In genomic region chr13:58756125-58756524, GRCm38 (mm10) we compare ENCODE assay signal across 23 mouse cellular contexts. TPM values are rescaled to one million over a fixed set of nuclear protein-coding genes. Genes with fewer than 3 reads are reported as not detected.
DNase-seq lines count a peak whose midpoint lies in the region; ATAC-seq and TF ChIP-seq lines count a peak whose summit lies in the region.
"Had no signal": no experiment of that assay in that cellular context is flagged by ENCODE, and none has a peak within 500 bp of the region (broad histone marks: within the 10 kb centered on the region; RNA-seq: fewer than 3 reads in every experiment).

No protein-coding gene starts in this region.

- H3K4me1 ChIP-seq in kidney, adult 2 months (ENCODE audit: control insufficient read depth, insufficient read depth, low read length): peaks cover 4% of the 10 kb centered on the region; the same call in 1 of the 2 replicates
- peaks cover 8% of the 10 kb centered on the region; the same call in 1 of the 2 replicates for H3K4me1 ChIP-seq in liver, adult 2 months (ENCODE audit: control insufficient read depth, insufficient read depth, low read length)
- H3K4me1 ChIP-seq in liver, embryonic 11.5 days (replicated peaks; ENCODE audit: control insufficient read depth, insufficient read depth, low read length): no peaks in the 10 kb centered on the region
- 0 out of 2 replicates have a peak, but pooled peaks cover 3% of the 10 kb centered on the region for H3K4me1 ChIP-seq in liver, postnatal 0 days (ENCODE audit: insufficient read depth)
- H3K4me1 ChIP-seq: heart, embryonic 10.5 days; hindbrain, embryonic 12.5 days had no signal

- ATAC-seq in liver, embryonic 11.5 days (replicated peaks; ENCODE audit: low FRiP score): no peak
- peak; percentile 89 for ATAC-seq in liver, postnatal 0 days
- ATAC-seq: forebrain, embryonic 16.5 days had no signal

- intact Hi-C loops in left cerebral cortex, postnatal 36 days (cut with DNase I): no loop called here

- no peaks in the 10 kb centered on the region for H3K9me3 ChIP-seq in liver, embryonic 11.5 days (ENCODE audit: control insufficient read depth, low read length)
- H3K9me3 ChIP-seq in liver, postnatal 0 days (ENCODE audit: low read length): no peaks in the 10 kb centered on the region
- H3K9me3 ChIP-seq: embryonic facial prominence, embryonic 15.5 days; heart, embryonic 10.5 days; hindbrain, embryonic 12.5 days had no signal

- no peaks in the 10 kb centered on the region for H3K79me2 ChIP-seq in liver, adult 2 months (ENCODE audit: control insufficient read depth, insufficient read depth, low read length)

- WGBS in kidney, adult 2 months: 43% methylated on average over 6 of the region's 6 CpGs
- 16% methylated on average over 6 of the region's 6 CpGs for WGBS in liver, adult 2 months
- 60% methylated on average over 6 of the region's 6 CpGs for WGBS in liver, embryonic 11.5 days
- 46% methylated on average over 6 of the region's 6 CpGs for WGBS in liver, postnatal 0 days (ENCODE audit: insufficient replicate concordance)

- H3K27ac ChIP-seq in kidney, adult 2 months (ENCODE audit: insufficient read depth, low read depth, low read length): no peak overlapping the region
- H3K27ac ChIP-seq in liver, adult 2 months (replicated peaks; ENCODE audit: insufficient read depth, low read depth, low read length): peak overlapping the region; percentile 10; the same call in 1 of the 2 replicates
- H3K27ac ChIP-seq in liver, embryonic 11.5 days (ENCODE audit: low read depth, low read length): no peak overlapping the region
- peak overlapping the region; percentile 71 for H3K27ac ChIP-seq in liver, postnatal 0 days (ENCODE audit: low read depth)
- H3K27ac ChIP-seq: embryonic facial prominence, embryonic 15.5 days; heart, embryonic 10.5 days; hindbrain, embryonic 12.5 days had no signal

- TF ChIP-seq CTCF in kidney, adult 2 months (conservative IDR thresholded peaks at IDR 0.05; ENCODE audit: insufficient read depth, insufficient read length, low read depth, low read length): no peak
- TF ChIP-seq CTCF in liver, adult 2 months (IDR thresholded peaks at IDR 0.05; ENCODE audit: low read depth, low read length): no peak
- TF ChIP-seq CTCF in liver, postnatal 0 days (IDR thresholded peaks at IDR 0.05; ENCODE audit: low read depth): no peak

- no peaks in the 10 kb centered on the region for H3K36me3 ChIP-seq in kidney, adult 2 months (ENCODE audit: control insufficient read depth, insufficient read depth, low read length)
- H3K36me3 ChIP-seq in liver, adult 2 months (ENCODE audit: control insufficient read depth, insufficient read depth, low read length): no peaks in the 10 kb centered on the region
- H3K36me3 ChIP-seq in liver, embryonic 11.5 days (ENCODE audit: control insufficient read depth, insufficient read depth, low read length): no peaks in the 10 kb centered on the region
- H3K36me3 ChIP-seq in liver, postnatal 0 days (replicated peaks; ENCODE audit: insufficient read depth, low read length): no peaks in the 10 kb centered on the region
- H3K36me3 ChIP-seq: embryonic facial prominence, embryonic 15.5 days; heart, embryonic 10.5 days; hindbrain, embryonic 12.5 days had no signal

- H3K4me3 ChIP-seq in kidney, adult 2 months (ENCODE audit: insufficient read depth, low read depth, low read length): no peak overlapping the region
- no peak overlapping the region for H3K4me3 ChIP-seq in liver, adult 2 months (ENCODE audit: insufficient read depth, low read depth, low read length)
- H3K4me3 ChIP-seq in liver, embryonic 11.5 days (ENCODE audit: low read depth, low read length): no peak overlapping the region
- H3K4me3 ChIP-seq in liver, postnatal 0 days (ENCODE audit: low read depth, low read length): no peak overlapping the region
- H3K4me3 ChIP-seq: embryonic facial prominence, embryonic 15.5 days; erythroblast, embryonic 14.5 days; heart, embryonic 10.5 days; hindbrain, embryonic 12.5 days had no signal

- H3K9ac ChIP-seq in liver, adult 2 months (ENCODE audit: low read depth, low read length): no peak overlapping the region
- H3K9ac ChIP-seq in liver, embryonic 11.5 days (ENCODE audit: low read depth, low read length): no peak overlapping the region
- no peak overlapping the region for H3K9ac ChIP-seq in liver, postnatal 0 days (replicated peaks)
- H3K9ac ChIP-seq: embryonic facial prominence, embryonic 15.5 days; hindbrain, embryonic 12.5 days had no signal

- TF ChIP-seq EP300 in liver, postnatal 0 days (IDR thresholded peaks at IDR 0.05; ENCODE audit: low read depth): no peak

- TF ChIP-seq POLR2A in kidney, adult 2 months (IDR thresholded peaks at IDR 0.05; ENCODE audit: low read depth, low read length): no peak
- no peak for TF ChIP-seq POLR2A in liver, adult 2 months (IDR thresholded peaks at IDR 0.05; ENCODE audit: extremely low read depth, insufficient read depth, low read length)

- H3K4me2 ChIP-seq in liver, embryonic 11.5 days: no peak overlapping the region
- H3K4me2 ChIP-seq in liver, postnatal 0 days (ENCODE audit: low read depth, low read length): no peak overlapping the region
- H3K4me2 ChIP-seq: embryonic facial prominence, embryonic 15.5 days; hindbrain, embryonic 12.5 days had no signal

- DNase-seq in embryo, embryonic 10.5 days (ENCODE audit: low spot score): peak; percentile 8
- DNase-seq in embryo, embryonic 11 days: no peak
- DNase-seq in kidney, adult 2 months: peak; percentile 50
- DNase-seq in kidney, postnatal 10 days: no peak
- DNase-seq in liver, adult 2 months (ENCODE audit: extremely low read depth, low read depth, low spot score): peak; percentile 90
- DNase-seq in liver, embryonic 11.5 days (ENCODE audit: low spot score): no peak
- DNase-seq in liver, postnatal 0 days: peak; percentile 28
- DNase-seq in left cerebral cortex, postnatal 36 days (ENCODE audit: low spot score in 2 of 2): no peak
- DNase-seq: adrenal gland, postnatal 10 days; cerebellum, adult 11 months; cerebellum, adult 8-10 months; cerebellum, postnatal 14 days; gastrocnemius, postnatal 10 days; heart, adult 18-20 months; heart, postnatal 10 days; heart, postnatal 4 days had no signal

- H3K27me3 ChIP-seq in kidney, adult 2 months (replicated peaks; ENCODE audit: control insufficient read depth, insufficient read depth, low read length): no peaks in the 10 kb centered on the region
- no peaks in the 10 kb centered on the region for H3K27me3 ChIP-seq in liver, adult 2 months (ENCODE audit: control insufficient read depth, insufficient read depth, low read length)
- no peaks in the 10 kb centered on the region for H3K27me3 ChIP-seq in liver, embryonic 11.5 days (replicated peaks; ENCODE audit: control insufficient read depth, insufficient read depth, low read length)
- no peaks in the 10 kb centered on the region for H3K27me3 ChIP-seq in liver, postnatal 0 days (ENCODE audit: insufficient read depth, low read length)
- H3K27me3 ChIP-seq: embryonic facial prominence, embryonic 15.5 days; hindbrain, embryonic 12.5 days had no signal

RNA-seq across cellular contexts. Expression of gene Ntrk2, which starts 50.2 kb away (rescaled TPM):
- 5.6 and 6.1 TPM in 2 replicates for polyA plus RNA-seq in kidney, adult 2 months (2012; rRNA removed)
- 0.55 and 4.2 TPM in 2 replicates for total RNA-seq in liver, adult 2 months (2014; rRNA removed)
- 1.5 and 12.1 TPM in 2 replicates for polyA plus RNA-seq in liver, adult 2 months (2012; rRNA removed)
- polyA plus RNA-seq in liver, embryonic 11.5 days (2014; fragmentation: Nextera tagmentation; extraction: Ambion mirVana): 0.97 and 1.9 TPM in 2 replicates
- polyA plus RNA-seq in liver, postnatal 0 days (2015; fragmentation: Nextera tagmentation; extraction: Ambion mirVana): 0.11 and 0.21 TPM in 2 replicates
- 100 to 1,000 TPM; 357 to 404 TPM for total RNA-seq in left cerebral cortex, postnatal 36 days (2021)
- total RNA-seq: common myeloid progenitor, adult 5-6 weeks had no signal
- polyA plus RNA-seq: C2C12; erythroblast, embryonic 14.5 days had no signal

Comparison
In these comparisons a context has a peak if more than half of its experiments do, and no peak if none do; other contexts are left out.
1. DNase-seq: peak in embryo, embryonic 10.5 days (single experiment), kidney, adult 2 months (single experiment), liver, adult 2 months (single experiment) and liver, postnatal 0 days (single experiment); none in embryo, embryonic 11 days (single experiment), kidney, postnatal 10 days (single experiment), liver, embryonic 11.5 days (single experiment) and left cerebral cortex, postnatal 36 days (0 of 2).
2. H3K27ac ChIP-seq: peak in liver, adult 2 months (single experiment) and liver, postnatal 0 days (single experiment); none in kidney, adult 2 months (single experiment) and liver, embryonic 11.5 days (single experiment).